Mouse (Mus musculus) activated CD4-positive, CD25-positive, alpha-beta regulatory T cell, adult 4 months (primary cell): ENCODE measurements around the gene Gm21317. TPM values are rescaled to one million over a fixed set of nuclear protein-coding genes. Genes with fewer than 3 reads are reported as not detected.
"Not testable (repeated sequence)": the region's sequence is repeated elsewhere in the genome, so short reads cannot be mapped to it uniquely, and the experiment has no call there.

Source experiments
- ATAC-seq: one replicate; pipeline ENCODE4 v1.8.0; 2017
- polyA plus RNA-seq, 2 experiments: library from polyadenylated mRNA; unstranded; fragments of 100-300 nt; shearing (Covaris generic); gene quantifications; one replicate each; pipeline ENCODE4 v1.2.1; 2017

Gene Gm21317
- polyA plus RNA-seq: not detected

- ATAC-seq: not testable (repeated sequence)
Observed at GRCm38 (mm10) chrY:82224927-82225326, at the start of gene Gm21317. Gene Gm21317, plus strand, starts transcription at chrY:82225227.
